ENCODE assay signal across 9 mouse cellular contexts in the genomic region with DNA sequence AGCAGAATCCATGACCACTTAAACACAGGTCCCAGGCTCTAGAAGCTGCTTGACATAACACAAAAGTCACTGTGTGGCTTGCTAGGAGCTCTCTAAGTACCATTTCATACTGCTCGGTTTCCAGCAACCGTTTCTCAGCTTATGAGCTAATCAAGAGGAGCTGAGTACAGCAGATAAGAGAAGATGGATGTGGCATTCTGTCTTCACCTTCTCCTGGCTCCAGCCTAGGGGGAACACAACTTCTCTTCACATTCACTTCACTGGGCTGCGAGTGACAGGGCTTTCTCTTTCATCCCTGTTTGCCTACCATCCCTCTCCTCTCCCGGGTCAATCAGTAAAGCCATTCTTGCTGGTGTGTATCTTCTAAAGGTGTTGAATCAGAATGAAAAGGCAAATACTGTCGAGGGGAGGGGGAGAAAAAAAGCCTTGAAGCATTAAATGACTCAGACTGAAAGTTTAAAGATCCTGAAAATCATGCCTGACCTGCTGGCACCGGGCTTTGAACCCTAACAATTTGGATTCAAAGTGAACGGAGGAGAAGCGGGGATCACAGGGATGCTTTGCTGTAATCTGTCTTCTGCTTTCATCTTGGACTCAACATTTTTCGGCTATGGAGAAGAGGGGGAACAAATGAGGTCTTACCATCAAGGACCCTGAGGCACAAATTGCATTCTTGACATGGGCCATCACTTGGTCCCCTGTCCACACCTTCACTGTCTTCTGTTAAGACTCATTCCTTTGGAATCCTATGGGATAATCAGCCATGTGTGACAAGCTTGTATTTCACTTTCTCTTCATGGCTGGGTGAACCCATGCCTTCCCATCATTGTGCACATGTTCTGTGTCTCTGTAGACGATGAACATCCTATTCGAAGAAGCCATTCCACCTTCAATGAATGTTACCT. TPM values are rescaled to one million over a fixed set of nuclear protein-coding genes. Genes with fewer than 3 reads are reported as not detected.
DNase-seq lines count a peak whose midpoint lies in the region; ATAC-seq and TF ChIP-seq lines count a peak whose summit lies in the region.
"Had no signal": no experiment of that assay in that cellular context is flagged by ENCODE, and none has a peak within 500 bp of the region (broad histone marks: within the 10 kb centered on the region; RNA-seq: fewer than 3 reads in every experiment).

No protein-coding gene starts in this region.

- no peak overlapping the region for H3K4me3 ChIP-seq in heart, embryonic 14.5 days (ENCODE audit: control insufficient read depth in 1 of 2, insufficient read depth in 1 of 2, low read depth in 1 of 2, low read length in 2 of 2)
- H3K4me3 ChIP-seq in midbrain, postnatal 0 days (ENCODE audit: low read depth, low read length): no peak overlapping the region
- H3K4me3 ChIP-seq in midbrain, embryonic 13.5 days (replicated peaks): no peak overlapping the region
- H3K4me3 ChIP-seq in intestine, embryonic 16.5 days (ENCODE audit: low read length): no peak overlapping the region
- no peak overlapping the region for H3K4me3 ChIP-seq in stomach, postnatal 0 days (ENCODE audit: low read depth, low read length)

- H3K36me3 ChIP-seq in heart, embryonic 14.5 days (ENCODE audit: control insufficient read depth, insufficient read depth, low read length): 0 out of 2 replicates have a peak, but pooled peaks cover 2% of the 10 kb centered on the region
- H3K36me3 ChIP-seq in midbrain, postnatal 0 days (ENCODE audit: insufficient read depth, low read length): no peaks in the 10 kb centered on the region
- H3K36me3 ChIP-seq in midbrain, embryonic 13.5 days: no peaks in the 10 kb centered on the region
- H3K36me3 ChIP-seq in intestine, embryonic 16.5 days (ENCODE audit: control insufficient read depth, insufficient read depth, low read length): no peaks in the 10 kb centered on the region
- H3K36me3 ChIP-seq in stomach, postnatal 0 days (ENCODE audit: control insufficient read depth, insufficient read depth, low read length): no peaks in the 10 kb centered on the region

- peak overlapping the region; percentile 29 for H3K4me2 ChIP-seq in heart, embryonic 14.5 days (ENCODE audit: low read length)
- no peak overlapping the region for H3K4me2 ChIP-seq in midbrain, postnatal 0 days (ENCODE audit: low read depth, low read length, poor library complexity, severe bottlenecking)
- no peak overlapping the region for H3K4me2 ChIP-seq in midbrain, embryonic 13.5 days (replicated peaks)
- H3K4me2 ChIP-seq in intestine, embryonic 16.5 days (ENCODE audit: low read depth, low read length): no peak overlapping the region
- H3K4me2 ChIP-seq in stomach, postnatal 0 days (replicated peaks; ENCODE audit: low read depth): no peak overlapping the region
- H3K4me2 ChIP-seq: hindbrain, embryonic 14.5 days had no signal

- no peak for ATAC-seq in heart, embryonic 14.5 days (ENCODE audit: insufficient number of reproducible peaks, insufficient read depth, low FRiP score, low read depth)
- no peak for ATAC-seq in midbrain, postnatal 0 days (ENCODE audit: low FRiP score)
- no peak for ATAC-seq in midbrain, embryonic 13.5 days
- no peak for ATAC-seq in intestine, embryonic 16.5 days
- ATAC-seq in stomach, postnatal 0 days (ENCODE audit: low FRiP score, low TSS enrichment): peak; percentile 12; the same call in 1 of the 2 replicates
- ATAC-seq in megakaryocyte progenitor cell, adult 5-6 weeks (replicated peaks; ENCODE audit: poor library complexity): no peak

- no peak overlapping the region for H3K9ac ChIP-seq in heart, embryonic 14.5 days (ENCODE audit: low read length)
- no peak overlapping the region for H3K9ac ChIP-seq in midbrain, postnatal 0 days (replicated peaks; ENCODE audit: low read length, poor library complexity, severe bottlenecking)
- no peak overlapping the region for H3K9ac ChIP-seq in midbrain, embryonic 13.5 days (replicated peaks)
- H3K9ac ChIP-seq in intestine, embryonic 16.5 days (ENCODE audit: low read depth, low read length): 0 out of 2 replicates have a peak overlapping the region, but pooled peaks have one; percentile 8
- H3K9ac ChIP-seq in stomach, postnatal 0 days (ENCODE audit: low read length): no peak overlapping the region
- H3K9ac ChIP-seq: hindbrain, embryonic 14.5 days had no signal

- WGBS in heart, embryonic 14.5 days: 46% methylated on average over 11 of the region's 11 CpGs
- 58% methylated on average over 11 of the region's 11 CpGs for WGBS in midbrain, postnatal 0 days
- 65% methylated on average over 11 of the region's 11 CpGs for WGBS in midbrain, embryonic 13.5 days
- WGBS in intestine, embryonic 16.5 days: 50% methylated on average over 11 of the region's 11 CpGs
- 41% methylated on average over 11 of the region's 11 CpGs for WGBS in stomach, postnatal 0 days

- peak overlapping the region in 1 of 2 experiments; percentile 42; a peak in 2 of 4 replicates for H3K27ac ChIP-seq in heart, embryonic 14.5 days (replicated peaks in 1 of 2; ENCODE audit: control insufficient read depth in 1 of 2, insufficient read depth in 1 of 2, low read depth in 2 of 2, low read length in 2 of 2)
- no peak overlapping the region for H3K27ac ChIP-seq in midbrain, postnatal 0 days (ENCODE audit: low read depth, low read length)
- no peak overlapping the region; the same call in 1 of the 2 replicates for H3K27ac ChIP-seq in midbrain, embryonic 13.5 days
- peak overlapping the region; percentile 56 for H3K27ac ChIP-seq in intestine, embryonic 16.5 days (ENCODE audit: low read length)
- H3K27ac ChIP-seq in stomach, postnatal 0 days (replicated peaks): peak overlapping the region; percentile 26
- H3K27ac ChIP-seq: hindbrain, embryonic 14.5 days had no signal

- no peaks in the 10 kb centered on the region for H3K27me3 ChIP-seq in heart, embryonic 14.5 days (ENCODE audit: control insufficient read depth, insufficient read depth, low read length)
- no peaks in the 10 kb centered on the region for H3K27me3 ChIP-seq in midbrain, postnatal 0 days (ENCODE audit: insufficient read depth, low read length)
- H3K27me3 ChIP-seq in midbrain, embryonic 13.5 days: no peaks in the 10 kb centered on the region; the same call in none of the 2 replicates
- no peaks in the 10 kb centered on the region for H3K27me3 ChIP-seq in intestine, embryonic 16.5 days (replicated peaks; ENCODE audit: control insufficient read depth, insufficient read depth, low read length)
- no peaks in the 10 kb centered on the region for H3K27me3 ChIP-seq in stomach, postnatal 0 days (ENCODE audit: control insufficient read depth, insufficient read depth, low read length)

- peaks cover 7 to 17% of the 10 kb centered on the region in 2 experiments for H3K4me1 ChIP-seq in heart, embryonic 14.5 days (ENCODE audit: control insufficient read depth in 2 of 2, insufficient read depth in 2 of 2, low read length in 2 of 2)
- H3K4me1 ChIP-seq in midbrain, postnatal 0 days (ENCODE audit: insufficient read depth, low read length): peaks cover 9% of the 10 kb centered on the region; the same call in 1 of the 2 replicates
- H3K4me1 ChIP-seq in midbrain, embryonic 13.5 days (replicated peaks): peaks cover 15% of the 10 kb centered on the region
- peaks cover 10% of the 10 kb centered on the region; the same call in 1 of the 2 replicates for H3K4me1 ChIP-seq in intestine, embryonic 16.5 days (ENCODE audit: control insufficient read depth, insufficient read depth, low read length)
- 0 out of 2 replicates have a peak, but pooled peaks cover 2% of the 10 kb centered on the region for H3K4me1 ChIP-seq in stomach, postnatal 0 days (replicated peaks; ENCODE audit: control insufficient read depth, insufficient read depth)

- TF ChIP-seq CTCF in midbrain, postnatal 0 days (IDR thresholded peaks at IDR 0.05): no peak
- TF ChIP-seq CTCF in stomach, postnatal 0 days (IDR thresholded peaks at IDR 0.05; ENCODE audit: low read depth): no peak

- no peak for DNase-seq in heart, adult 8-10 months (ENCODE audit: low spot score)
- peak; percentile 10 for DNase-seq in midbrain, postnatal 0 days (ENCODE audit: low spot score)
- DNase-seq in stomach, postnatal 0 days (ENCODE audit: low spot score): no peak
- DNase-seq in embryo, embryonic 10 days (ENCODE audit: low spot score): no peak

- no peaks in the 10 kb centered on the region for H3K9me3 ChIP-seq in heart, embryonic 14.5 days (ENCODE audit: control insufficient read depth, low read length)
- no peaks in the 10 kb centered on the region for H3K9me3 ChIP-seq in midbrain, postnatal 0 days (ENCODE audit: low read length)
- no peaks in the 10 kb centered on the region for H3K9me3 ChIP-seq in midbrain, embryonic 13.5 days
- H3K9me3 ChIP-seq in intestine, embryonic 16.5 days (ENCODE audit: control insufficient read depth, low read length): no peaks in the 10 kb centered on the region
- H3K9me3 ChIP-seq in stomach, postnatal 0 days (ENCODE audit: control insufficient read depth, low read length): no peaks in the 10 kb centered on the region

- TF ChIP-seq EP300 in stomach, postnatal 0 days (optimal IDR thresholded peaks at IDR 0.05): no peak

RNA-seq across cellular contexts. Expression of a gene that starts 23.5 kb away (rescaled TPM):
- polyA plus RNA-seq in heart, embryonic 14.5 days (2014; fragmentation: Nextera tagmentation; extraction: Ambion mirVana): 6.3 and 6.5 TPM in 2 replicates
- 1 to 10 TPM; 3.5 to 5.1 (median 4.6) TPM for total RNA-seq in heart, adult 8-10 months (2022)
- total RNA-seq in midbrain, postnatal 0 days (2014; rRNA removed): 0.60 and 0.66 TPM in 2 replicates
- polyA plus RNA-seq in midbrain, postnatal 0 days (2015; fragmentation: Nextera tagmentation; extraction: Ambion mirVana): 0.85 and 0.88 TPM in 2 replicates
- 2.5 and 2.6 TPM in 2 replicates for polyA plus RNA-seq in midbrain, embryonic 13.5 days (2015; fragmentation: Nextera tagmentation; extraction: Ambion mirVana)
- polyA plus RNA-seq in intestine, embryonic 16.5 days (2015; fragmentation: Nextera tagmentation; extraction: Ambion mirVana): 24.5 and 25.4 TPM in 2 replicates
- polyA plus RNA-seq in stomach, postnatal 0 days (2015; fragmentation: Nextera tagmentation; extraction: Ambion mirVana): 7.6 and 8.0 TPM in 2 replicates
- 14.3 and 17.8 TPM in 2 replicates for total RNA-seq in megakaryocyte progenitor cell, adult 5-6 weeks (2015)
- 24.9 and 25.4 TPM in 2 replicates for total RNA-seq in megakaryocyte progenitor cell, adult 5-6 weeks (2017)

RNA-seq across cellular contexts. Expression of a gene that starts 51.0 kb away (rescaled TPM):
- 14.8 and 16.4 TPM in 2 replicates for polyA plus RNA-seq in heart, embryonic 14.5 days (2014; fragmentation: Nextera tagmentation; extraction: Ambion mirVana)
- 10 to 100 TPM in 3 of 4 experiments, 1 to 10 TPM in 1; 8.6 to 12.2 (median 11.6) TPM for total RNA-seq in heart, adult 8-10 months (2022)
- total RNA-seq in midbrain, postnatal 0 days (2014; rRNA removed): 7.1 and 9.6 TPM in 2 replicates
- 12.5 and 15.0 TPM in 2 replicates for polyA plus RNA-seq in midbrain, postnatal 0 days (2015; fragmentation: Nextera tagmentation; extraction: Ambion mirVana)
- polyA plus RNA-seq in midbrain, embryonic 13.5 days (2015; fragmentation: Nextera tagmentation; extraction: Ambion mirVana): 5.6 and 6.9 TPM in 2 replicates
- polyA plus RNA-seq in intestine, embryonic 16.5 days (2015; fragmentation: Nextera tagmentation; extraction: Ambion mirVana): 13.1 and 13.4 TPM in 2 replicates
- polyA plus RNA-seq in stomach, postnatal 0 days (2015; fragmentation: Nextera tagmentation; extraction: Ambion mirVana): 28.3 and 31.1 TPM in 2 replicates
- total RNA-seq in megakaryocyte progenitor cell, adult 5-6 weeks (2015): 0.22 TPM in 1 of 2 replicates, not detected in the other
- total RNA-seq in megakaryocyte progenitor cell, adult 5-6 weeks (2017): 0.17 TPM in 1 of 2 replicates, not detected in the other

Comparison
In these comparisons a context has a peak if more than half of its experiments do, and no peak if none do; other contexts are left out.
1. H3K27ac ChIP-seq: peak in intestine, embryonic 16.5 days (single experiment) and stomach, postnatal 0 days (single experiment); none in midbrain, postnatal 0 days (single experiment) and midbrain, embryonic 13.5 days (single experiment).